Comparison of ENCODE assay signal across 21 mouse cellular contexts in genomic region chr7:144475741-144476140, GRCm38 (mm10). TPM values are rescaled to one million over a fixed set of nuclear protein-coding genes. Genes with fewer than 3 reads are reported as not detected.
DNase-seq lines count a peak whose midpoint lies in the region; ATAC-seq and TF ChIP-seq lines count a peak whose summit lies in the region.
"Had no signal": no experiment of that assay in that cellular context is flagged by ENCODE, and none has a peak within 500 bp of the region (broad histone marks: within the 10 kb centered on the region; RNA-seq: fewer than 3 reads in every experiment).

No protein-coding gene starts in this region.

- no peak overlapping the region for H3K4me3 ChIP-seq in kidney, embryonic 14.5 days (ENCODE audit: low read length)
- no peak overlapping the region for H3K4me3 ChIP-seq in forebrain, embryonic 15.5 days
- no peak overlapping the region for H3K4me3 ChIP-seq in midbrain, embryonic 15.5 days
- H3K4me3 ChIP-seq: embryonic facial prominence, embryonic 15.5 days; erythroblast, embryonic 14.5 days; forebrain, embryonic 10.5 days; heart, adult 2 months; heart, embryonic 15.5 days; hindbrain, embryonic 13.5 days had no signal

- in situ Hi-C loops in Patski (cut with MboI; ENCODE audit: low pct_unique_long_range_greater_than_20kb): no loop called here

- no peak overlapping the region for H3K4me2 ChIP-seq in kidney, embryonic 14.5 days (replicated peaks; ENCODE audit: low read depth, low read length)
- H3K4me2 ChIP-seq in forebrain, embryonic 15.5 days (replicated peaks): no peak overlapping the region
- H3K4me2 ChIP-seq in midbrain, embryonic 15.5 days: no peak overlapping the region
- H3K4me2 ChIP-seq: embryonic facial prominence, embryonic 15.5 days; heart, embryonic 11.5 days; heart, embryonic 15.5 days; hindbrain, embryonic 13.5 days had no signal

- POLR2A ChIA-PET in Patski (lab: Charles Lee): interaction anchor here (0.7 kb wide), 1 partner anchor 105 kb away, joined by 3 read pairs; no protein-coding TSS in a partner anchor

- H3K36me3 ChIP-seq in kidney, embryonic 14.5 days (ENCODE audit: control insufficient read depth, insufficient read depth, low read length): peaks cover 36% of the 10 kb centered on the region
- H3K36me3 ChIP-seq in forebrain, embryonic 15.5 days: peaks cover 35% of the 10 kb centered on the region
- H3K36me3 ChIP-seq in midbrain, embryonic 15.5 days (replicated peaks): peaks cover 28% of the 10 kb centered on the region

- H3K27me3 ChIP-seq in kidney, embryonic 14.5 days (ENCODE audit: control insufficient read depth, insufficient read depth, low read length): no peaks in the 10 kb centered on the region
- H3K27me3 ChIP-seq in Patski: no peaks in the 10 kb centered on the region
- H3K27me3 ChIP-seq in forebrain, embryonic 15.5 days: no peaks in the 10 kb centered on the region
- no peaks in the 10 kb centered on the region for H3K27me3 ChIP-seq in midbrain, embryonic 15.5 days (replicated peaks)
- H3K27me3 ChIP-seq: embryonic facial prominence, embryonic 15.5 days; heart, embryonic 15.5 days; hindbrain, embryonic 13.5 days had no signal

- H3K9me3 ChIP-seq in kidney, embryonic 14.5 days (ENCODE audit: control insufficient read depth, low read length): no peaks in the 10 kb centered on the region
- H3K9me3 ChIP-seq in forebrain, embryonic 15.5 days: no peaks in the 10 kb centered on the region
- H3K9me3 ChIP-seq in midbrain, embryonic 15.5 days: no peaks in the 10 kb centered on the region
- H3K9me3 ChIP-seq: embryonic facial prominence, embryonic 15.5 days; forebrain, embryonic 10.5 days; heart, embryonic 15.5 days; hindbrain, embryonic 13.5 days had no signal

- no peaks in the 10 kb centered on the region for H3K4me1 ChIP-seq in kidney, embryonic 14.5 days (ENCODE audit: control insufficient read depth, insufficient read depth, low read length)
- H3K4me1 ChIP-seq in forebrain, embryonic 15.5 days: 0 out of 2 replicates have a peak, but pooled peaks cover 2% of the 10 kb centered on the region
- 0 out of 2 replicates have a peak, but pooled peaks cover 3% of the 10 kb centered on the region for H3K4me1 ChIP-seq in midbrain, embryonic 15.5 days
- H3K4me1 ChIP-seq: embryonic facial prominence, embryonic 15.5 days had no signal

- no peak for TF ChIP-seq CTCF in Patski (IDR thresholded peaks at IDR 0.05)

- ATAC-seq in kidney, embryonic 14.5 days (ENCODE audit: low FRiP score, low TSS enrichment): no peak
- ATAC-seq in Patski: peak; percentile 40
- ATAC-seq in forebrain, embryonic 15.5 days (replicated peaks): no peak
- ATAC-seq in midbrain, embryonic 15.5 days (replicated peaks): no peak
- ATAC-seq: forebrain, embryonic 16.5 days had no signal

- CTCF ChIA-PET in Patski (lab: Charles Lee): interaction anchor here (1.3 to 1.6 kb wide), 2 partner anchors 17 to 105 kb away, joined by 3 to 4 read pairs; no protein-coding TSS in a partner anchor

- WGBS in kidney, embryonic 14.5 days: 98% methylated on average over 3 of the region's 3 CpGs
- 84% methylated on average over 3 of the region's 3 CpGs for WGBS in forebrain, embryonic 15.5 days
- WGBS in midbrain, embryonic 15.5 days: 88% methylated on average over 3 of the region's 3 CpGs

- peak; percentile 83 to 84 for DNase-seq in kidney, adult 8-10 months
- peak; percentile 71 for DNase-seq in Patski (ENCODE audit: low read depth, low spot score)
- peak; percentile 44 for DNase-seq in kidney, postnatal 10 days
- DNase-seq: adrenal gland, postnatal 10 days; cerebellum, adult 11 months; cerebellum, adult 8-10 months; cerebellum, postnatal 14 days; embryo, embryonic 11 days; gastrocnemius, postnatal 14 days; heart, adult 2 months; heart, postnatal 14 days had no signal

- no peak overlapping the region for H3K27ac ChIP-seq in kidney, embryonic 14.5 days (ENCODE audit: low read depth, low read length)
- H3K27ac ChIP-seq in forebrain, embryonic 15.5 days (replicated peaks): no peak overlapping the region
- H3K27ac ChIP-seq in midbrain, embryonic 15.5 days: no peak overlapping the region
- H3K27ac ChIP-seq: embryonic facial prominence, embryonic 15.5 days; forebrain, embryonic 10.5 days; heart, adult 2 months; heart, embryonic 15.5 days; hindbrain, embryonic 13.5 days had no signal

- H3K9ac ChIP-seq in kidney, embryonic 14.5 days (ENCODE audit: low read depth, low read length): no peak overlapping the region
- H3K9ac ChIP-seq in forebrain, embryonic 15.5 days (replicated peaks): no peak overlapping the region
- no peak overlapping the region for H3K9ac ChIP-seq in midbrain, embryonic 15.5 days
- H3K9ac ChIP-seq: embryonic facial prominence, embryonic 15.5 days; heart, embryonic 15.5 days; hindbrain, embryonic 13.5 days had no signal

RNA-seq across cellular contexts. Expression of gene Cttn, which starts 4.9 kb away (rescaled TPM):
- 85.1 and 177 TPM in 2 replicates for polyA plus RNA-seq in kidney, embryonic 14.5 days (2014; fragmentation: Nextera tagmentation; extraction: Ambion mirVana)
- 385 TPM for polyA plus RNA-seq in Patski (2021)
- 165 and 171 TPM in 2 replicates for polyA plus RNA-seq in forebrain, embryonic 15.5 days (2015; fragmentation: Nextera tagmentation; extraction: Ambion mirVana)
- polyA plus RNA-seq in midbrain, embryonic 15.5 days (2015; fragmentation: Nextera tagmentation; extraction: Ambion mirVana): 189 and 191 TPM in 2 replicates
